Mouse (Mus musculus): Measurements from ENCODE around the gene Omp. TPM values are rescaled to one million over a fixed set of nuclear protein-coding genes. Genes with fewer than 3 reads are reported as not detected.

Gene Omp
- 1.8 TPM for polyA plus RNA-seq (2014; fragmentation: Illumina TruSeq; extraction: RNeasy Lipid Tissue Mini Kit (QIAGEN cat#74804); ENCODE audit: low read depth, low replicate concordance)

GRCm38 (mm10) chr7:98145402-98145801 lies at the start of gene Omp:
Omp (minus strand) TSS chr7:98145502.

GRCm38 (mm10) chr7:98177929-98178559 lies 32.7 kb upstream of the Omp start, which contains the start of gene Capn5:
Capn5 (minus strand) TSS chr7:98178274.

GRCm38 (mm10) chr7:98119179-98119960 lies 25.9 kb downstream of the Omp start, which contains the start of gene Myo7a:
Myo7a (minus strand) TSS chr7:98119524.

Other genes starting within 250 kb of the Omp start
- gene Gdpd4, start 225.5 kb downstream of the Omp start, polyA plus RNA-seq (2014; fragmentation: Illumina TruSeq; extraction: RNeasy Lipid Tissue Mini Kit (QIAGEN cat#74804); ENCODE audit: low read depth, low replicate concordance), result not detected
- 2.9 TPM for gene Myo7a, start 26.0 kb downstream of the Omp start, polyA plus RNA-seq (2014; fragmentation: Illumina TruSeq; extraction: RNeasy Lipid Tissue Mini Kit (QIAGEN cat#74804); ENCODE audit: low read depth, low replicate concordance)
- 14.2 TPM for gene Capn5, start 32.8 kb upstream of the Omp start, polyA plus RNA-seq (2014; fragmentation: Illumina TruSeq; extraction: RNeasy Lipid Tissue Mini Kit (QIAGEN cat#74804); ENCODE audit: low read depth, low replicate concordance)
- gene B3gnt6, start 54.0 kb upstream of the Omp start, polyA plus RNA-seq (2014; fragmentation: Illumina TruSeq; extraction: RNeasy Lipid Tissue Mini Kit (QIAGEN cat#74804); ENCODE audit: low read depth, low replicate concordance), result 20.7 TPM
- gene Acer3, start 175.7 kb upstream of the Omp start, polyA plus RNA-seq (2014; fragmentation: Illumina TruSeq; extraction: RNeasy Lipid Tissue Mini Kit (QIAGEN cat#74804); ENCODE audit: low read depth, low replicate concordance), result 62.0 TPM
- 1.4 TPM for gene Tsku, start 215.8 kb upstream of the Omp start, polyA plus RNA-seq (2014; fragmentation: Illumina TruSeq; extraction: RNeasy Lipid Tissue Mini Kit (QIAGEN cat#74804); ENCODE audit: low read depth, low replicate concordance)